Mouse (Mus musculus): ENCODE measurements at regions not wholly inside any gene's neighbourhood (a gene's known extent, or its start where the extent isn't known, plus 50 kb on each side); places are given as distances from the start of the nearest gene placed in this dataset.

DNA sequence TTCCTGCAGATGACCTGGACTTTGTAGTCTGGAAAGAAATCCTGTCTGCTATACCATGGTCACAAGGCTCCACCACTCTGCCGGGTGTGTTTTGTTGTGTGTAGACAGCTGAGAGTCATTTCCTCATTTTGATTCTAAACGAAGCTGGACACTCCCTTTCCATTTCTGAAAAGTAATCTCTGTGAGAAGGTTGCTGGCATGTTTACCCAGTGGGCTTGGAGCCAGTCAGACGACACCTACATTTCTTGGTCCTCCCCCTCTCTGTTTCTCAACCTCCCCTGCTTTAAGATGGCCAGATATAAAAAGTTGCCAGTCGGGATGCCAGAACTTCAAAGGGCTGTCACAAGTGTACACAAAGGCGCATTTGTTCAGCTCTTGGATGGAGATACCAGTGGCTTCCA is 100.8 kb upstream of the Agr3 start:
- WGBS (ENCODE audit: insufficient replicate concordance) = 36% methylated on average over 5 of the region's 5 CpGs
- ATAC-seq (replicated peaks; ENCODE audit: insufficient number of reproducible peaks, low FRiP score, low TSS enrichment) = 0 out of 2 replicates have a peak, but pooled peaks have one; percentile 42
- H3K27ac ChIP-seq (ENCODE audit: low read depth, low read length) = peak overlapping the region; percentile 41; the same call in 1 of the 2 replicates

DNA sequence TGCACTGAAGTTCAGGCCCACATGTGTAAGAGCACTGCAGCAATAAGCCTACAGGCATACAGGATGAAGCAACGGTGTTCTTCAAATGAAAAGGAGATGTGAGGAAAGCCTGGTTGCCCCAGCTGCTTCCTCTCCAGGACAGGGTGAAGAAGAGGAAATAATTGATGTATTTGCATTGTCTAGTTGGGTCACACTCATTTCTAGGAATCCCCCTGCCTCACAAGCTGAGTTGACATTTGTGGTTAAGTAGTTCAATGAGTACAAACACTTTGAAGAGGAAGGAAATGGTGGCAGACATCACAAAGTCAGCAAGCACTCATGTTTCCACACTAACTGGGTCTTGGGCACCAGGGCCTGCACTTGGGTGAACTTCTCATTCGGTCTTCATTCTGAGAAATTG is 126.2 kb upstream of the Agr3 start:
- 67% methylated on average over 2 of the region's 2 CpGs for WGBS (ENCODE audit: insufficient replicate concordance)
- no peak overlapping the region for H3K9ac ChIP-seq (ENCODE audit: low read depth, low read length)
- H3K4me3 ChIP-seq (ENCODE audit: low read depth, low read length) = no peak overlapping the region
- no peak overlapping the region for H3K27ac ChIP-seq (ENCODE audit: low read depth, low read length)
- H3K4me2 ChIP-seq = no peak overlapping the region
- no peak for ATAC-seq (replicated peaks; ENCODE audit: insufficient number of reproducible peaks, low FRiP score, low TSS enrichment)
- no peaks in the 10 kb centered on the region for H3K4me1 ChIP-seq (ENCODE audit: control insufficient read depth, insufficient read depth, low read length)
- H3K27me3 ChIP-seq (ENCODE audit: control insufficient read depth, insufficient read depth, low read length) = no peaks in the 10 kb centered on the region
- H3K9me3 ChIP-seq (replicated peaks; ENCODE audit: control insufficient read depth, low read length) = no peaks in the 10 kb centered on the region
- H3K36me3 ChIP-seq (ENCODE audit: control insufficient read depth, insufficient read depth, low read length) = no peaks in the 10 kb centered on the region

More for the DNA sequence above, 100.8 kb upstream of the Agr3 start:
- Histone ChIP-seq H3K27me3 (ENCODE audit: control insufficient read depth, insufficient read depth, low read length) (no peaks in the 10 kb centered on the region), H3K36me3 (ENCODE audit: control insufficient read depth, insufficient read depth, low read length) (no peaks in the 10 kb centered on the region), H3K4me3 (ENCODE audit: low read depth, low read length) (no peak overlapping the region), H3K4me2 (no peak overlapping the region), H3K9ac (ENCODE audit: low read depth, low read length) (no peak overlapping the region), H3K4me1 (ENCODE audit: control insufficient read depth, insufficient read depth, low read length) (no peaks in the 10 kb centered on the region; the same call in 1 of the 2 replicates), H3K9me3 (replicated peaks; ENCODE audit: control insufficient read depth, low read length) (no peaks in the 10 kb centered on the region)

DNA sequence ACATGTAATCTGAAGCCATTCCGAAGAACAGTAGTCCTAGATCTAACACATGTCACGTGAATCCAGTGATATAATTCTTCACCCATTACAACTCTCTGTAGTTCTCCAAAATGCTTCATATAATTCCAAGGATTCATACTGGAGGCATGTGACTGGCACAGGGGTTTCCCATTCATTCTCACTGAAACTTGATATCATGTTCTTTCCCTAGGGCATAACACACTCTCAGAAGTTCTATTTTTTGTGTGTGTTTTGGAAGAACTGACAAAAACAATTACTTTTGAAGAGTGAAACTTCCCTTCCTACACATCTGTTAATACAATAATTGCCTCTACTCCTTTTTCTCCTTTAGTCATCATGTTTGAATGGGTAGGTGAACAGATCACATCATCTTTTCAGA is 150.0 kb upstream of the Agr3 start:
- 69% methylated on average over 2 of the region's 2 CpGs for WGBS (ENCODE audit: insufficient replicate concordance)
- Histone ChIP-seq H3K9me3 (replicated peaks; ENCODE audit: control insufficient read depth, low read length) (no peaks in the 10 kb centered on the region), H3K4me2 (no peak overlapping the region), H3K9ac (ENCODE audit: low read depth, low read length) (no peak overlapping the region), H3K27me3 (ENCODE audit: control insufficient read depth, insufficient read depth, low read length) (no peaks in the 10 kb centered on the region), H3K27ac (ENCODE audit: low read depth, low read length) (no peak overlapping the region), H3K4me1 (ENCODE audit: control insufficient read depth, insufficient read depth, low read length) (no peaks in the 10 kb centered on the region; the same call in 1 of the 2 replicates), H3K4me3 (ENCODE audit: low read depth, low read length) (no peak overlapping the region), H3K36me3 (ENCODE audit: control insufficient read depth, insufficient read depth, low read length) (no peaks in the 10 kb centered on the region)
- no peak for ATAC-seq (replicated peaks; ENCODE audit: insufficient number of reproducible peaks, low FRiP score, low TSS enrichment)

DNA sequence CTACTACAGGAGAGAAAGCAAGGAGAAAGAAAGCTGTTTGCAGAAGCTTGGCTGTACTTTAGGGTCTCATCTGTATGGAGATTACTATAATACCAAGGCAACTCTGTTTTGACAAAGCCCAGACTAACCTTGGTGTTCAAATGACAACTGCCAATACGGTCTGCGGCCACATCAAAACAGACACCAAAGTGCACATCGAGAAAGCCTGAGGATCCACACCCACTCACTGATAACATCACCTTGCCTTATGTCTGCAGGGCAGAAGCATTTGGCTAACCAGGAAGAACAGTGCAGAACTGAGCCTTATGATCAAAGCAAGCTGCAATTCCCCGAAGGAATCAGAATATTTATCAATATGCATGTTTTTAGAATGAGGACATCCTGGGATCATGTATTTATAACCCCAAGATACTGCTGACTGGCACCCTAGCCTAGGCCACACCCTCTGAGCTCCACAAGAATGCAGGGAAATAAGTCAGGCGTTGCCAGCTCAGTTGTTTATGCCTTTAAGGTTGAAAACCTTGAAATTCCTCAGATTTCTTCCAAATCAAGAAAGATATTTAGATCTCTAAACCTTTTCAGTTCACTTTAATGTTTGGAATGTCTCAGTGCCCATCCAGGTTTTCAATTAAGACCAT is 154.9 kb upstream of the Agr3 start:
- Histone ChIP-seq H3K4me1 (ENCODE audit: control insufficient read depth, insufficient read depth, low read length) (no peaks in the 10 kb centered on the region; the same call in 1 of the 2 replicates), H3K36me3 (ENCODE audit: control insufficient read depth, insufficient read depth, low read length) (no peaks in the 10 kb centered on the region), H3K27ac (ENCODE audit: low read depth, low read length) (no peak overlapping the region), H3K9ac (ENCODE audit: low read depth, low read length) (no peak overlapping the region), H3K4me2 (no peak overlapping the region), H3K4me3 (ENCODE audit: low read depth, low read length) (no peak overlapping the region), H3K27me3 (ENCODE audit: control insufficient read depth, insufficient read depth, low read length) (no peaks in the 10 kb centered on the region), H3K9me3 (replicated peaks; ENCODE audit: control insufficient read depth, low read length) (no peaks in the 10 kb centered on the region)
- ATAC-seq (replicated peaks; ENCODE audit: insufficient number of reproducible peaks, low FRiP score, low TSS enrichment) = no peak
- WGBS (ENCODE audit: insufficient replicate concordance) = 54% methylated on average over 5 of the region's 5 CpGs

DNA sequence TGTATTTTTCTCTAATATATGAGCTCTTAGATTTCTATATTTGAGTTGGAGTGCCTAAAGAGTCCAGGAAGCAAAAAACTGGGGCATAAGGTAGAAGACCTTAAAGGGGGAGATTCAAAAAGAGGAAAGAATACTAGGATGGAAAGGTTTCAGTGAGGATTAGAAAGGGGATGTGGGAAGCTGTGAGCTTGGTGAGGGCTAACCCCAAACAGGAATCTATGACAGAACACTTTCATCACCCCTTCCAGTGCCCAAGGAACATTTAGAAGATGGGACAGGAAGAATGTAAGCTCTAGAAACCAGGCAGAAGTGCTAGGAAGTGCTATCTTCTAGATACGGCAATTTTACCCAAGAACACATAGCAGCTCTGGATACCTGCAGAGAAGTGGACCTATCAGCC is 166.5 kb upstream of the Agr3 start:
- 86% methylated on average over 1 of the region's 1 CpGs for WGBS (ENCODE audit: insufficient replicate concordance)
- no peaks in the 10 kb centered on the region for H3K4me1 ChIP-seq (ENCODE audit: control insufficient read depth, insufficient read depth, low read length)
- H3K9ac ChIP-seq (ENCODE audit: low read depth, low read length) = no peak overlapping the region
- H3K4me3 ChIP-seq (ENCODE audit: low read depth, low read length) = no peak overlapping the region
- H3K9me3 ChIP-seq (replicated peaks; ENCODE audit: control insufficient read depth, low read length) = peaks cover under 1% of the 10 kb centered on the region; the same call in 1 of the 2 replicates
- no peaks in the 10 kb centered on the region for H3K36me3 ChIP-seq (ENCODE audit: control insufficient read depth, insufficient read depth, low read length)
- ATAC-seq (replicated peaks; ENCODE audit: insufficient number of reproducible peaks, low FRiP score, low TSS enrichment) = no peak
- H3K27me3 ChIP-seq (ENCODE audit: control insufficient read depth, insufficient read depth, low read length) = no peaks in the 10 kb centered on the region
- H3K27ac ChIP-seq (ENCODE audit: low read depth, low read length) = no peak overlapping the region
- H3K4me2 ChIP-seq = no peak overlapping the region

DNA sequence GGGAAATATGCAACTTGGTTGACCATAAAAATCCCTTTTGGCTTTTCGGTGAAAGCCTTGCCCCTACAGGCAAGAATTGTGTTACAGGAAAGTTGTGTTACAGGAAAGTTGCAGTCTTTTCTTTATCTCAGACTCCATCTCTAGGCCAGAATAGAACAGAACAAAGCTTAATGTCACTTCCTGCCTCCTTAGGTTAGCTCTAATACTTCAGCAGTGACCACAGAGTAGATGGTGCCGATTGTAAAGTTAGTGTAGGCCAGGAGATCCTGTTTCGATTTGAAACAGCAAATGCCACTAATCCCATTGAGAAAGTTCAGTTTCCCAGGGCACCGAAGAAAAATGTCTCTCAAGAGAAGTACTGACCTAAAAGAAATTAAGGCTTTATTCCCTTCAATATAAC is 170.3 kb upstream of the Agr3 start:
- Histone ChIP-seq H3K9ac (ENCODE audit: low read depth, low read length) (no peak overlapping the region), H3K4me3 (ENCODE audit: low read depth, low read length) (no peak overlapping the region), H3K4me2 (no peak overlapping the region), H3K4me1 (ENCODE audit: control insufficient read depth, insufficient read depth, low read length) (no peaks in the 10 kb centered on the region), H3K36me3 (ENCODE audit: control insufficient read depth, insufficient read depth, low read length) (no peaks in the 10 kb centered on the region), H3K9me3 (replicated peaks; ENCODE audit: control insufficient read depth, low read length) (peaks cover 5% of the 10 kb centered on the region; the same call in 1 of the 2 replicates), H3K27ac (ENCODE audit: low read depth, low read length) (no peak overlapping the region), H3K27me3 (ENCODE audit: control insufficient read depth, insufficient read depth, low read length) (no peaks in the 10 kb centered on the region)
- no peak for ATAC-seq (replicated peaks; ENCODE audit: insufficient number of reproducible peaks, low FRiP score, low TSS enrichment)
- 78% methylated on average over 4 of the region's 4 CpGs for WGBS (ENCODE audit: insufficient replicate concordance)

DNA sequence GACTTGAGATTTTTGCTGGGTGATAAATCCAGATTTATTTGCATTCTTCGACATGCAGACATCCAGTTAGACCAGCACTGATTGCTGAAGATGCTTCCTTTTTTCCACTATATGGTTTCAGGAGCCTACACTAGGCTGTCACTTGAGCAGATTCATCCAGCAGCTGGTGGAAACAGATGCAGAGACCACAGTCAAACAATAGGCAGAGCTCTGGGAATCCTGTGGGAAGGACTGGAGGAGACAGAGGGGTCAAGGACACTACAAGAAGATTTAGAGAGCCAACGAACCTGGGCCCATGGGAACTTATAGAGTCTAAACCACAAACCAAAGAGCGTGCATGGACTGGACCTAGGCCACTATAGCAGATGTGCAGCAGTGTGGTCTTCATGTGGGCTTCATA is 177.4 kb upstream of the Agr3 start:
- WGBS (ENCODE audit: insufficient replicate concordance) = 80% methylated on average over 3 of the region's 3 CpGs
- Histone ChIP-seq H3K9me3 (replicated peaks; ENCODE audit: control insufficient read depth, low read length) (no peaks in the 10 kb centered on the region), H3K36me3 (ENCODE audit: control insufficient read depth, insufficient read depth, low read length) (no peaks in the 10 kb centered on the region), H3K4me2 (no peak overlapping the region), H3K4me3 (ENCODE audit: low read depth, low read length) (no peak overlapping the region), H3K4me1 (ENCODE audit: control insufficient read depth, insufficient read depth, low read length) (no peaks in the 10 kb centered on the region), H3K27ac (ENCODE audit: low read depth, low read length) (no peak overlapping the region), H3K27me3 (ENCODE audit: control insufficient read depth, insufficient read depth, low read length) (no peaks in the 10 kb centered on the region), H3K9ac (ENCODE audit: low read depth, low read length) (no peak overlapping the region)
- ATAC-seq (replicated peaks; ENCODE audit: insufficient number of reproducible peaks, low FRiP score, low TSS enrichment) = no peak

DNA sequence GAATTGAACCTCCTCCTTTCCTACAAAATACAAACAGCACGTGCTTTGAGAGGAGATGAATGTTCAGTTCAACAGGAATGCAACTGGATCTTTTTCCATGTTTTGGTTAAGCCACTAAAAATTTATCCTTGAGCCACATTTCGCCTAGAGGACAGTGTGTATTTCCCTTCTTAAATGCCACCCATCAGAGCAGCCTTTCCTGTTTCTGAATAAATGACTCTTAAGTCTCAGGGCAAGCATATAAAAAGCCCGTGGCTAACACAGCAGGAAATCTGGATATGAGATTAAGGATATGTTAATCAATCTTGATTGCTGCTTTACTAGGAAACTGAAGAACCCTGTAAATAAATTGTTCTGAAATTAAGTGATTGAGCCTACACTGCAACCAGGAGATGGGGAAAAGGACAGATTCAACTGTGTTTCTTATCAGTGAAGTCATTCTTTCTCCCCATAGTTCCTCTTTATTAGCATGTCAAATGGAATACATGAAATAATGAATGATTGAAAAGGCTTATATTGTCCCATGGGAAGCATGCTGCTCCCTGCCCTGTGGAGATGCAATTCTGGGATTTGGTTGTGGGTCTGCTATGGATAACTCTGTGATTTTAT is 178.6 kb upstream of the Agr3 start:
- no peaks in the 10 kb centered on the region for H3K36me3 ChIP-seq (ENCODE audit: control insufficient read depth, insufficient read depth, low read length)
- H3K27me3 ChIP-seq (ENCODE audit: control insufficient read depth, insufficient read depth, low read length) = no peaks in the 10 kb centered on the region
- no peaks in the 10 kb centered on the region for H3K4me1 ChIP-seq (ENCODE audit: control insufficient read depth, insufficient read depth, low read length)
- no peaks in the 10 kb centered on the region for H3K9me3 ChIP-seq (replicated peaks; ENCODE audit: control insufficient read depth, low read length)
- ATAC-seq (replicated peaks; ENCODE audit: insufficient number of reproducible peaks, low FRiP score, low TSS enrichment) = no peak
- H3K4me2 ChIP-seq = no peak overlapping the region
- no peak overlapping the region for H3K27ac ChIP-seq (ENCODE audit: low read depth, low read length)
- H3K4me3 ChIP-seq (ENCODE audit: low read depth, low read length) = no peak overlapping the region
- H3K9ac ChIP-seq (ENCODE audit: low read depth, low read length) = no peak overlapping the region
- WGBS (ENCODE audit: insufficient replicate concordance) = 55% methylated on average over 3 of the region's 3 CpGs

DNA sequence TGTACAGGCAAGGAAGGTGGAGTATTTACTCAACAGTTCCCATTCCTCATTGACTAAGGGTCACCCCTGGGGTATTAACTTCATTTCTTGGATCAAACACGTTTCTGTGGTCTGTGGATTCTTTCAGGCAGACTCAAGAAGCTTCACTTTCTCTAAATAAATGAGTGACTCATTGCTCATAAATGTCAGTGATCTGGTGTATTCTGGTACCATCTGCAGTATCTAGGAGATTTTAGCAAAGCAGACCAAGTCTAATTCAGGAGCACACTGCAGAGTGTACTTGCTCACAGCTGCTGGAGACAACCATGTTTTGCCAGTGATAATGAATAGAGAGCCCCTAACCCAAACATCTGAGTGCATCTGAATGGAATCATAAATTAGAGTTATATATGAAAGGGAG is 182.7 kb upstream of the Agr3 start:
- ATAC-seq (replicated peaks; ENCODE audit: insufficient number of reproducible peaks, low FRiP score, low TSS enrichment) = no peak
- no peak overlapping the region for H3K27ac ChIP-seq (ENCODE audit: low read depth, low read length)
- 48% methylated on average over 1 of the region's 1 CpGs for WGBS (ENCODE audit: insufficient replicate concordance)

More for the DNA sequence above, 182.7 kb upstream of the Agr3 start:
- no peaks in the 10 kb centered on the region for H3K36me3 ChIP-seq (ENCODE audit: control insufficient read depth, insufficient read depth, low read length)
- no peaks in the 10 kb centered on the region for H3K4me1 ChIP-seq (ENCODE audit: control insufficient read depth, insufficient read depth, low read length)
- H3K27me3 ChIP-seq (ENCODE audit: control insufficient read depth, insufficient read depth, low read length) = no peaks in the 10 kb centered on the region
- no peak overlapping the region for H3K9ac ChIP-seq (ENCODE audit: low read depth, low read length)
- no peaks in the 10 kb centered on the region for H3K9me3 ChIP-seq (replicated peaks; ENCODE audit: control insufficient read depth, low read length)
- H3K4me2 ChIP-seq = no peak overlapping the region
- H3K4me3 ChIP-seq (ENCODE audit: low read depth, low read length) = no peak overlapping the region

All from heart, embryonic 11.5 days (tissue).